Mouse (Mus musculus): ENCODE results near the gene Ugt1a2.

DNA sequence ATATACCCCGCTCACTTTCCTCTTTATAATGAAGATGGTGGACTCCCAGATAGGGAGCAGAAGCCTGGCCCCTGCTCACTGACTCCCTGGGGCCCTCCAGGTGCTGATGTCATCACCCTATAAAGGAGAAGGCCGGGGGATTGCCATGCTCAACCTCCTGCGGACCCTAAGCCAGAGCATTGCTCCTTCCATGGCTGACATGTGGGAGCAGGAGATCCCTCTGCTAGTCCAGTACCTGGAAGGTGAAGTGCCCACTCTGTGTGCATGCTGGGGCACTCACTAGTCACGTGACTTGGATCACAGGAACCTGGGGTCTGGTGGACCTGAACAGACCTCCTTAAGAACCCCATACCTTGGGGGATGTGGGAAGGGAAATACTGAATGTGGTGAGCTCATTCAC lies 40.2 kb downstream of the Ugt1a2 start:
- TF ChIP-seq GATA1 (IDR thresholded peaks at IDR 0.05; ENCODE audit: borderline replicate concordance, low read length): no peak
- no peak; the same call in 1 of the 2 replicates for TF ChIP-seq FLI1 (IDR thresholded peaks at IDR 0.05; ENCODE audit: low read length)
